Mouse (Mus musculus): Measurements from ENCODE around the gene Traf3ip1. TPM values are rescaled to one million over a fixed set of nuclear protein-coding genes. Genes with fewer than 3 reads are reported as not detected.
A peak's percentile ranks its signal among the peaks of the same experiment; 100 is the strongest.

The Traf3ip1 gene
- total RNA-seq, 2 experiments from 2014 or later, result 4.6 to 5.4 TPM

DNA sequence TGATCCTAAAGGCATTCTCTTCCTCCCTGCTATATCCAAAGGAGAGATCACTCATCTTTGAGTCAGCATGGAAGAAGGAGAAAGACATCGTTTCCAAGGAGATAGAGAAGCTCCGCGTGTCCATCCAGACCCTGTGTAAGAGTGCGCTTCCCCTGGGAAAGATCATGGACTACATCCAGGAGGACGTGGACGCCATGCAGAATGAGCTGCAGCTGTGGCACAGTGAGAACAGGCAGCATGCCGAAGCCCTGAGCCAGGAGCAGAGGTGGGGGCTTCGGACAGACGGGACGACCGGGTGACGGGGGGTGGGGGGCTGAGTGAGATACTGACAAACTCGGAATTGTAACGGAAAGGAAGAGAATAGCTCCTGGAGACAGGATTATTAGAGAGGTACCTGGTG, 31.4 kb downstream of the Traf3ip1 start:
- DNase-seq, result peak; percentile 17 to 24
- intact Hi-C loops (cut with DNase I), result loop anchor here (2.0 kb wide), 1 partner anchor 33 kb away; no protein-coding TSS in a partner anchor

DNA sequence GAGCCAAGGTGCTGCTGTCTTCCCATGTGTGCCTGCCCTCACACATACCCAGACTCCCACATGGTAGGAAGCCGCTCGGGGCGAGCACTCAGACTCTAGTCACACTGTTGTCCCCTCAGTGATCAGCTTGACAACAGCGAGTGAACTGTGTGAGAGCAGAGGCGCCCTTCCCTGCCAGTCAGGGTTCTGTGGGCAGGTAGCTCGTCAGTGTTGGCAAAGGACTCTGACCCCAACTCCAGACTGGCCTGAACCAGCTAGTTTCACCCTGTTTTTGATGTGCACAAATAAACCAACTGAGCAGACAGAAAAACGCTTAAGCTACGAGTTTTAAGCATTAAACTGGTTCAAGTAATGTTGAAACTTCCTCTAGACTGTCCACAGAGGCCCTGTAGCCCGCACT, 35.7 kb downstream of the Traf3ip1 start:
- no peak for DNase-seq
- intact Hi-C loops (cut with DNase I), result loop anchor here (10.0 kb wide), 1 partner anchor 945 kb away; the partner anchor contains the start of gene Ndufa10

DNA sequence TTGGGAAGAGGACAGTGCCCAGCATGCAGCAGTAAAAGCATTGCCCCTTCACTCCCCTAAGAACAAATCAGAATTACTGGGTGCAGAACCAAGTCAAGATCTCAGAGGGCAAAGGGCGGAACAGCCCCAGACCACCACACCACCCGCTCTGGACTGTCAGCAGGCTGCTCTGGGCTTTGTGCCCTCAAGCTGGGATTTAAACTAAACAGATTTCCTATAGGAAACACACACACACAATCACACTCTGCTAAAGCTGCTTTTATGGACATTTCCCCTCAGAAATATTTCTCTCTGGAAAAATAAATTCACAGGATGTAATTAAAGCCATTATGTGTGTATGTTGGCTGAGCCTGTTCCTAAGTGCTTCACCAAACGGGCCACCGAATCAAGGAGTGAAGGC, 37.8 kb downstream of the Traf3ip1 start:
- intact Hi-C loops (cut with DNase I), result loop anchor here (10.0 kb wide), 1 partner anchor 943 kb away; the partner anchor contains the start of gene Ndufa10
- no peak for DNase-seq

DNA sequence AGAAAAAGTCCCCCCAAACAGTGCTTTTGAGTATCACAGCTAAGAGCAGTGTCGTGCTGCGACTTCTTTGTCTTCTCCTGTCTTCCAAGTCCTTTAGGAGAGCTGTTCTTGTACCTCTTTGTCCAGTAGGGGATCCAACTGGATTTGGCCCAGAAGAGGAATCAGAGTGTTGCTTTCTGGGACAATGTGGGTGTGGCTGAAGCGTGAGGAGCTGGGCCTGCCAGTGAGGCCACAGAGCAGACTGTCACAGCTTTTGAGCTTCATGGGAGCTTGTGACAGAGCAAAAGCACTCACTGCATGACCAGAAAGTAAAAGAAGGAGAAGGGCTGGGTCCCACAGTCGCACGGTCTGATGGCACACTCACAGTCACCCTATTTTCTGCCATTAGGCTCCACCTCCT, 38.4 kb downstream of the Traf3ip1 start:
- intact Hi-C loops (cut with DNase I), result loop anchor here (10.0 kb wide), 1 partner anchor 942 kb away; the partner anchor contains the start of gene Ndufa10

DNA sequence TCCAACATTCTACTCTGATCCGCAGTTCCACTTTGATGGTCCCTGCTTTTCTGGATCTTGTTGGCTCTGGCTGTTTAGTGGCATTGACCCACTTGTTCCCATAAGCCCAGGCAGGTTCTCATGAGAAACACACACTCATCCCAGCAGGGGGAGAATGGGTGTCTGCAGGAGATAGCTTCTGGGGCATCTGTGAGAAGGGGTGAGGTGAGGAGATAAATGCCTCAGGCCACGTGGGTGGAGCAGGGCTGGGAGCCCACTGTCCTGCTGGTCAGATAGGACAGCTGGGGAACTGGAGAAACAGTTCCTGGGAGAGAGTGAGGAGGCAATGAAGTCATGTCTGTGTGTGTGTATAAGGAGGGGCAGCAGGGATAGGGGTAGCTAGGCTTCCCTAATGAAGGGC, 39.0 kb downstream of the Traf3ip1 start:
- intact Hi-C loops (cut with DNase I), result loop anchor here (10.0 kb wide), 1 partner anchor 941 kb away; the partner anchor contains the start of gene Ndufa10
- DNase-seq, result no peak

More for the DNA sequence above, 38.4 kb downstream of the Traf3ip1 start:
- no peak for DNase-seq

DNA sequence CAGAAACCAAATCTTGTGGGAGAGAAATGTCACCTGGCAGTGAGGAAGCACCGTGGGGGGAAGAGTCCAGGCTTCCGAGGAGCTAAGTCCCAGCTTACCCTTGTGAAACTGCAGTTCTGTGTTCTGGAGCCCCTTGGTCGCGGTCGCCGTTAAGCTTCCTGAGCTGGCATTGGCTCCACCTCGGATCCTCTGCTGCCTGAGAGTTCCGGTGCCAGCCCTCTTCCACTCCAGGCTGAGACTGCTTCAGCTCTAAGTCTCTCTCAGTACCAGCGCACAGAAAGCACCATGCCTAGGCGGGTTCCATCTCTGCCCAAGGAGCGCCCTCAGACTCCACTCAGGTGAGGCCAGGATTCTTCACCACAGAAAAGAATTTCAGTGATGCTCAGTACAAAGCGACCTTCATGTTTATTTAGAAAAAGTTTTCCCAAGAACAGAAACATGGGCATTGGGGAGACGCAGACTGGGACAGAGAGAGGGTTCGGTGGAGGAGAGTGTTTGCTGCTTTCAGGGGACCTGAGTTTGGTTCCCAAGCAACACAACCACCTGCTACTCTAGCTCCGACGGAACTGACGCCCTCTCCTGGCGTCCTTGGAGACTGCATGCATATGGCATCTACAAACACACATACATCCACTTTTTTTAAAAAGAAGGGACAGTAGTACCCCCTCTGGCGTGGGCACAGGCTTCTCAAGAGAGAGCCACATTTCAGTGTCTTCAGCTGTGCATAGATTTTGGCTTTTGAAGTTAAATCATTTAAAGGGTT, 39.7 kb downstream of the Traf3ip1 start:
- intact Hi-C loops (cut with DNase I), result loop anchor here (10.0 kb wide), 1 partner anchor 941 kb away; the partner anchor contains the start of gene Ndufa10
- DNase-seq, result no peak

DNA sequence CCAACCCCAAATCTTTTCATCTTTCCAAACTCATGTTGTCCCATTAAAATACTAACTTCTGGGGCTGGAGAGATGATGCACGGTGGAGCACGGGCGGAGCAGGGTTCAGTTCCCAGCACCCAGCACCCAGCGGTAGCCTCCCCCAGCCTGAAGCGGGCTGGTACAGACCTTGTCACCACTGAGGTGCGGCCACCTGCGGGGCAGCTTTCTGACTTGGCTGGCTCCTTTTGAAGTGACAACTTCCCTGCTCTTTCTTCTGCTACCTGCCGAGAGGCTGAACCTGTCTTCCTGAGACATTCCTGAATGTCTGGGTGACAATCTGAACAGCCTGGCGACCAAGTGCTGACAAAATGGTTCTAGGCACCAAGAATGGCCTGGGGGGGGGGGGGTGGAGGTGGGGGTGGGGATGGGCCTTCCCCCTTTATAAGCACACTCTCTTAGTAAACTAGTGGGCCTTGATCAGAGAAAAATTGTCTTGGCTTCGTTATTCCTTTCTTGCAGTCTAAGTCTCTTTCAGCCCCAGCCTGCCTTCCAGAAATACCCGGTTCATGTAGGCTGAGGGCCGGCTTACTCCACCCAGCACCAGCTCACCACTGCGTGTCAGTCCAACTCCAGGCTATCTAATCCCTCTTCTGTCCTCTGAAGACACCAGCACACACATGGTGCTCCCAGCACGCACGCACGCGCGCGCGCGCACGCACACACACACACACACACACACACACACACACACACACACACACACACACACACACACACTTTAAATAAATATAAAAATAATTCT, 43.5 kb downstream of the Traf3ip1 start:
- DNase-seq, result no peak
- intact Hi-C loops (cut with DNase I), result loop anchor here (10.0 kb wide), 1 partner anchor 937 kb away; the partner anchor contains the start of gene Ndufa10

DNA sequence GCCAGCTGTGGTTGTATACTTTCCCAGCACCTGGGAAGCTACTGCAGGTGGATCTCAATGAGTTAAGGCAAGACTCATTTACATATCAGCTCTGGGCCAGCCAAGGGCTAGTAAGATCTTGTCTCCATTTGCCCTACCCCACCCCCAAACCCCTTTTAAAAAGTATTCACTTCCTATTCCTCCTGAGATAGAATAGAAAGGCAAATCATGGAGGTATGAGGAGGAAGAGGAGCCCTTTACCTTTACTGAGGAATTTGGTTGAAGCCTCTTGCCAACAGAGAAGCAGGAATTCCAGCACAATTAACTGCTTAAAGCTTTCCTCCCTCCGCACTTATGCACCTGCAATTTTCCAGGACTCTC, 44.1 kb downstream of the Traf3ip1 start:
- intact Hi-C loops (cut with DNase I), result loop anchor here (10.0 kb wide), 1 partner anchor 936 kb away; the partner anchor contains the start of gene Ndufa10
- DNase-seq, result no peak

DNA sequence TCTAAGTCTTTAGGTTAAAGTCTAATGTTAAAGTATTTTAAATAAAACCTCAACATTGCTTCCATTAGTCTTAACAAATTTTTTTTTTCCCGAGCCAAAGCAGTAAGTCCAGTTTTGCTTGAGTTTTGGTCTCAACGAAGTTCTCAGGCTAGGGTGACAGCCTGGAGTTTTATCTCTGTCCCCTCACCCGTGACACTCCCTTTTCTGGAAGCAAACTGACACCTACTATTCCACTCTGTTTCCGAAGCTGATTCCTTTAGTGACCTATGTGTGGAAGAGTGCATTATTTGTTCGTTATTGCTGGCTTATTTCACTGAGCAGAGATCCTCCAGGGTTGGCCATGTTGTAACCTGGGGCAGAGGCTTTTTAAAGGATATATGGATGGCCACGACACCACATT, 44.8 kb downstream of the Traf3ip1 start:
- intact Hi-C loops (cut with DNase I), result loop anchor here (10.0 kb wide), 1 partner anchor 936 kb away; the partner anchor contains the start of gene Ndufa10
- no peak for DNase-seq

DNA sequence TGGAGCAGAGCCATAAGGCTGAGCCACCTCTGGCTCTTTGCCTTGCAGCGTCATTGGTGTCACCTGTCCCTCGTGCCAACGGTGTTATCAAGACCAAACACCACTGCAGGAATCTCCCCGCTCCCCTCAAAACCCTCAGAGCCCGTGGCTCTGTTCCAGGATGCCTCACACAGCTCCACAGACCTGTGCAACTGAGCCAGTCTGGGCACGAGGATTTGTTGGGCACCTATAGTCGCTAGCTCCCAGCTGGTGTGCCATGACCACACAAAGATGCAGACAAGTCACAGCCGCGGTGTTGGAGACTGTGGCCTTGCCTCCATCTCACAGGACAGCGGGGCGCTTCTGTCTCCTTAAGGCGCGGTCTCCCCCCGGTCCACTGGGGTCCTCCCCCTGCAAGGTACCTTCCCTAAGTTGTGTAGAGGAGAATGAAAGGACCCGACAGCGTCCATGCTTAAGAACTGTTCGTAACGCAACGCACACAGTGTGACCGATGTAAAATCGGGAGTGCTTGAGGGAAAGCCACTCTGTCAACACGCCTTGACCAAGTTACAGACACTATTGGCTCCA, 45.3 kb downstream of the Traf3ip1 start:
- peak in 1 of 2 experiments; percentile 28 for DNase-seq
- intact Hi-C loops (cut with DNase I), result loop anchor here (2.0 to 10.0 kb wide), 2 partner anchors 45 to 935 kb away; partner anchors contain the start of genes Ndufa10 and Traf3ip1

DNA sequence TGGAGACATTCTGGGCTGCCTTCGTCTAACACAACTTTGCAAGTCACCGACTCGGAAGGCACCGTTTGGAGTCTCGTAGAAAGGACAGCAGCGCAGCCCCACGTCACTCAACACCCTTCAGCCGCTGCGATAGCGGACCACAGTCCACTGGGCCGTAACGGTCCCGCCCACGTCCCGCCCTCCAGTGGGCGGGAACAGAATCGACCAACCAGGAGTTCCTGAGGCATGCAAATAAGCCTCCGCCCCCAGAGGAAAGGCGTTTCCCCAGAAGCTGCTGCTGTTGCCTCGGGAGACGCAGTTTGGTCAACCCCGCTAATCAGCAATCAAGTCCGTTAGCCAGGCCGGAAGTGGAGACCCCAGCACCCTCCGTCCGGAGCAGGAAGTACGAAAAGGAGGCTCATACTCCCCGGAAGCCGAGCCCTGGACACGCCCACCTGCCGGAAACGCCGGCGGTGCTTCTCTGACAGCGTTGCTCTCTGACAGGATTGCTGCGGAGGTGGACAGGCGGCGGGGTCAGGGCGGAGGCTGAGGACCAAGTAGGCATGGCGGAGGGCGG, 45.9 kb downstream of the Traf3ip1 start, which contains the start of gene Asb1:
Asb1 (plus strand) TSS at position 274 of the 556 bp plus-strand sequence.
- peak; percentile 93 for DNase-seq
- intact Hi-C loops (cut with DNase I), result loop anchor here (2.0 kb wide), 1 partner anchor 46 kb away; the partner anchor contains the start of gene Traf3ip1

DNA sequence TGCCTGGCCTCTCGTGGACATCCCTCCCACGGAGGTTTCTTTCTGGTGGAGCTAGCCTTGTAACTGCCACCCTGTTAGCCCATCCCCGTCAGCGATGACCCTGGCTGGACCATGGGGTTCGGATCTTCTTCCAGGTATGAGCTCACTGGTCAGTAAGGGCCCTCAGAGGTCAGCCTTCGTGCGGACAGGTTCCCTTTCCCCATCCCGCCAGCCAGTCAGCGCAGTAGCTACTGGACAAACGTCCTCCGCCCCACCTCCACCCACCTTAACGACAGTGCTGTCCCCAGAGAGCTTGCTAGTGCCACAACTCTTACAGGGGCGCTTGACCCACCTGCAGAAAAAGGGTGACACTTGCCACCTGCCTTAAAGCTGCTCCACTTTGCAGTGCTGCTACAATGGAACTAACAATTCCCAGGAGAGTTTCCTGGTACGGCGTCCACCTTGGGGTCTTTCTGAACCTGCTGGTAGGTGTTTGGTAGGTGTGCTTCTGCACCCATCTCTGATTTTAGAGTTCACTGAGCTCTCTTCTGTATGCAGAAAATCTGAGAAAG, 46.7 kb downstream of the Traf3ip1 start:
- intact Hi-C loops (cut with DNase I), result loop anchor here (2.0 kb wide), 1 partner anchor 46 kb away; the partner anchor contains the start of gene Traf3ip1
- DNase-seq, result no peak

DNA sequence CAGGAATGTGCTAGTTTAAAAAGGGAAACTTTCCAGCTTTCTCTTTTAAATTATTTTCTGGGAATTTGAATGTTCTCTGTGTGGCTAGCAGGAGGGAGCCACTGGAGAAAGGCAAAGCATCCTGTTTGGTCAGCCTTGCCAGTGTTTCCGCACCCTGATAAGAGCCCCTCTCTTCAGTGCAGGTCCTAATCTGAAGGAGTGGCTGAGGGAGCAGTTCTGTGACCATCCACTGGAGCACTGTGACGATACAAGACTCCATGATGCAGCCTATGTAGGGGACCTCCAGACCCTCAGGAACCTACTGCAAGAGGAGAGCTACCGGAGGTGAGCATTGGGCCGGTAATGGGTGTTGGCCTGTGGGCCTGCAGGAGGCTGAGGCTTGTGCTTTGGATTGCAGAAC, 49.5 kb downstream of the Traf3ip1 start:
- DNase-seq, result no peak
- intact Hi-C loops (cut with DNase I), result no loop called here

DNA sequence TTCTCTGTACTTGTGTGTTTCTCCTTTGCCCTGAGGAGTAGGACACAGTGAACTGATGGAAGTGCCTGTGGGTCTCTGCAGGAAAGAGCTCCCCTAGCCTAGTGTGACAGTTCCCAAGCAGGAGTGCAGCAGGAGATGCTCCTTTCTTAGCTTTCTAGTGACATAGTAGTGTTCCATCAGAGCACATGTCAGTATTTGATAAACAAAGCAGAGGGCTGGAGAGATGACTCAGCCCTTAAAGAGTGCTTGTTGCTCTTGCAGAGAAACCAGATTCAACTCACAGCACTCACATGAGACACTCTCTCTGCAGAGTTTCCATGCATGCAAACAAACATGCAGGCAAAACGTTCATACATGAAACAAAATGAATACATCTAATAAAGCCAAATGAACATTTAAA, 50.8 kb downstream of the Traf3ip1 start:
- no peak for DNase-seq
- intact Hi-C loops (cut with DNase I), result no loop called here

DNA sequence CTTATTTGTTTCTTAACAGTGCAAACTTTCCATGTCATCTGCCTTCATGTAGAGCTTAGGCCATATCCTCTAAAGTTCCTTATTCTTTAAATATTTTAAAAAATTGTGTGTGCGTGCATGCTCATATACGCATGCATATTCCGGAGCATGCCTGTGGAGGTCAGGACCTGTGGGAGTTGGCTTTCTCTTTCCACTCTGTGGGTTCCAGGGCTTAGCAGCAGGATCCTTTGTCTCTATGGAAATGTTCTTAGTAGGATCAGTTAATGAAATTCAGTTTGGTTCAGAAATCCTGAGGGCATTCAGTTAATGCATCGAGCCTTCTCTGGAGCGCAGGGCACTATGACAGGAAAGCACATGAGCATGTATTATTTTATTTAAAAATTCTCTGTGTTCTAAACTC, 53.1 kb downstream of the Traf3ip1 start:
- intact Hi-C loops (cut with DNase I), result no loop called here
- no peak for DNase-seq

DNA sequence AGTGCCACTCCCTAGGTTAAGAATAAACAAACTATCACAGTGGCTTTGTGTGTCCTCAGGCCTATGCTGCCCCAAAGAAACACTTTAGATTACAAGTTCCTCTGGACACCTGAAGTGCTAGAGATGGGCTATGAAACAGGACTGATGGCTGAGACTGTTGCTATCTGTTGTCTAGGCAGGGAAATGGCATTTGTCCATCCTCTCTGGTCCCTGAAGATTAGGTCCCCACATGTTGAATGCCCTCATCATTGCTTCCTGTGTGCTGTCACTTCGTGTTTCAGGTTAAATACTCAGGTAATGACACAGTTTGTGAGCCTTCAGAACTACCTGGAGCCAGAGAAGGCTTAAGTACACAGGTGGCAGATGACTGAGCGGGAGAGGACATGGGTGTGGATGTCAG, 54.6 kb downstream of the Traf3ip1 start:
- intact Hi-C loops (cut with DNase I), result no loop called here
- no peak for DNase-seq

DNA sequence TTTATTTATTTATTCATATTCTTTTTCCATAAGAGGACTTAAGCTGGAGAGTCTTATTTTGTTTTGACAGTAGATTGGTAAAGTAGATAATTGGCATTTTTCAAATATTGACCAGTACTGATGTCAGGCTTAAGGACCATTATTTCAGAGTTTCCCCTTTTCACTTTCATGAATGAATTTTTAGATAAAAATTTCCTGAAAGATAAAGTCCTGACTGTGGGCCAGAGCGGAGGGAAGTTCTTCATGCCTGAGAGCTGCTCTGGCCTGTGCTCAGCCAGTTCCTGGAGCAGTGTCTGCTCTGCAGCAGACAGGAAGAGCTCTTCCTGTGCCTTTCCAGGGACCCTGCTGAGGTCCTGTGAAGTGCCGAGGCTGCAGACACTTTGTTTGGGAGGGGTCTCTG, 62.7 kb downstream of the Traf3ip1 start:
- DNase-seq, result no peak
- intact Hi-C loops (cut with DNase I), result no loop called here

DNA sequence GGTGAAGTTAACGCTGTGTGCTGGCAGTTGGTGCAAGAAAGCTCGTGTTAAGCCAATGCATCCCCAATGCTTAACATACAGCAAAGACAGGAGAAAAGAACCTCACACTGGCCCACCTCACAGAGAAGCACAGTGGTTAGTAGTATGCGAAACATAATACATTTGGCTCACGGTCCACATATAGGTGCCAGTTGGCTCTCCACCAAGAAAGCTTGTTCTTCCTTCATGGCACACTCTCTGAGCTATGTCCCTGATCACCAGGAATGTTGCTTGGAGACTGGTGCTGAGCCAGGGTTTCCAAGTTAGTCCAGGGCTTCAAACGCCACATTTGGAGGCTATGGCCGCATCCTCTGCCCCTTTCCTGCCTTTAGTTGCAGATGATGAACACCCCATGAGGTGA, 66.8 kb downstream of the Traf3ip1 start:
- intact Hi-C loops (cut with DNase I), result no loop called here
- DNase-seq, result no peak

DNA sequence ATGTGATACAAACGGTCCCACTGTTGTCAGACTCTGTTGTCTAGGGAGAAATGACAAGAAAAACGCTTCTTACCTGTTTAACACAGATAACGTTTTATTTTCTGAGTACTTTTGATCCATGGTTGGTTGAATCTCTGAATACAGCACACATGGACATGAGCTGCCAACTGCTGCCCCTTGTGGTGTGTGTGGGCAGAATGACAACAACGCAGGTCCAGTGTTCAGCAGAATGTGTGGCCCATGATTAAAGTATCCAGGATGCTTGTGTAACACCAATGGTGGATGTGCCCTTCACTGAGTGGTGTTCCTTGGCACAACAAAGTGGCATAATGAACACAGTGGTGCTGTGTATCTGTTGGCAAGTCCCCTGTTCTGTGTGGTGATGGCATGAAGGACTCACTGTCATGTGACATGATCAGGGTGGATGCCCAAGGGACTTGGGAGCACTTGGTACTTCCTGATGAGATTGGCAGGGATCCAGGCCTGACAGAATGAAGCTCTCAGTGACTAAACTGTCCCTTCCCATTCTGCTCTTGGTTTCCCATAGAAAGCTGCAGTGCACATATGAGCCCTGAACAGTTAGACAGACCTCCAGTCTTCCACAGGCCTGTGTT, 68.6 kb downstream of the Traf3ip1 start:
- intact Hi-C loops (cut with DNase I), result no loop called here
- no peak for DNase-seq
